23 mouse cellular contexts compared by ENCODE assay signal in the genomic region with DNA sequence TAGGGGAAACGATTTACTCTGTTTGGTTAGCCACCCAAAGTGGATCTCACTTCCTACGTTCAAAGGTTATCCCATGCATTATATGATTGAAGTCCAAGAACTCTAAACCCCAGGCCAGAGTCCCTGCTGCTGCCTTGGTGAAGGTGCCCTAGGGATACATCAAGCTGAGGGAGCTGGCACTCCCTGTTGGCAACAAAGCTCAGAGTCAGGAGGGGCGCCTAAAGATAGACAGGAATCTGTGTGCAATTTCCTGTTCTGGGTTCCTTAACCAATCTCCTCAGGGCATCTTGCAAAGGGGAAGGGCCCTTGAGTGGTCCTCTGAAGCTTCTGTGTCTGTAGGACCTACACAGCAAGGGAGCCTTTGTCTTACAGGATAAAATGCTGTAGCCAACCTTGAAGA. TPM values are rescaled to one million over a fixed set of nuclear protein-coding genes. Genes with fewer than 3 reads are reported as not detected.
DNase-seq lines count a peak whose midpoint lies in the region; ATAC-seq and TF ChIP-seq lines count a peak whose summit lies in the region.
"Had no signal": no experiment of that assay in that cellular context is flagged by ENCODE, and none has a peak within 500 bp of the region (broad histone marks: within the 10 kb centered on the region; RNA-seq: fewer than 3 reads in every experiment).

No protein-coding gene starts in this region.

- ATAC-seq in midbrain, embryonic 11.5 days (ENCODE audit: low FRiP score): no peak
- ATAC-seq in midbrain, embryonic 14.5 days (ENCODE audit: low FRiP score, low TSS enrichment): no peak
- ATAC-seq in megakaryocyte, adult 5-6 weeks (ENCODE audit: poor library complexity, severe bottlenecking): peak; percentile 85
- ATAC-seq in liver, postnatal 0 days: no peak
- ATAC-seq: forebrain, embryonic 13.5 days; midbrain, embryonic 13.5 days had no signal

- H3K9me3 ChIP-seq in midbrain, embryonic 11.5 days (ENCODE audit: control insufficient read depth, low read length): no peaks in the 10 kb centered on the region
- H3K9me3 ChIP-seq in midbrain, embryonic 14.5 days (ENCODE audit: control insufficient read depth, low read length): no peaks in the 10 kb centered on the region
- H3K9me3 ChIP-seq in liver, postnatal 0 days (ENCODE audit: low read length): no peaks in the 10 kb centered on the region
- H3K9me3 ChIP-seq: embryonic facial prominence, embryonic 12.5 days; forebrain, embryonic 13.5 days; heart, embryonic 13.5 days; hindbrain, embryonic 13.5 days; midbrain, embryonic 13.5 days had no signal

- H3K27ac ChIP-seq in midbrain, embryonic 11.5 days (ENCODE audit: low read depth, low read length): no peak overlapping the region
- H3K27ac ChIP-seq in midbrain, embryonic 14.5 days (replicated peaks; ENCODE audit: low read depth, low read length): no peak overlapping the region
- no peak overlapping the region for H3K27ac ChIP-seq in liver, postnatal 0 days (ENCODE audit: low read depth)
- H3K27ac ChIP-seq: embryonic facial prominence, embryonic 12.5 days; forebrain, embryonic 13.5 days; heart, embryonic 13.5 days; hindbrain, embryonic 13.5 days; layer of hippocampus, adult 2 months; midbrain, embryonic 13.5 days had no signal

- H3K27me3 ChIP-seq in midbrain, embryonic 11.5 days (ENCODE audit: control insufficient read depth, insufficient read depth, low read length): no peaks in the 10 kb centered on the region
- no peaks in the 10 kb centered on the region for H3K27me3 ChIP-seq in midbrain, embryonic 14.5 days (ENCODE audit: control insufficient read depth, insufficient read depth, low read length)
- H3K27me3 ChIP-seq in liver, postnatal 0 days (ENCODE audit: insufficient read depth, low read length): no peaks in the 10 kb centered on the region
- H3K27me3 ChIP-seq: embryonic facial prominence, embryonic 12.5 days; forebrain, embryonic 13.5 days; heart, embryonic 13.5 days; hindbrain, embryonic 13.5 days; midbrain, embryonic 13.5 days had no signal

- H3K9ac ChIP-seq in midbrain, embryonic 11.5 days (ENCODE audit: low read length): no peak overlapping the region
- no peak overlapping the region for H3K9ac ChIP-seq in midbrain, embryonic 14.5 days (replicated peaks; ENCODE audit: low read length)
- no peak overlapping the region for H3K9ac ChIP-seq in liver, postnatal 0 days (replicated peaks)
- H3K9ac ChIP-seq: embryonic facial prominence, embryonic 12.5 days; forebrain, embryonic 13.5 days; heart, embryonic 13.5 days; hindbrain, embryonic 13.5 days; midbrain, embryonic 13.5 days had no signal

- TF ChIP-seq CTCF in liver, postnatal 0 days (IDR thresholded peaks at IDR 0.05; ENCODE audit: low read depth): no peak

- H3K4me3 ChIP-seq in midbrain, embryonic 11.5 days (ENCODE audit: low read depth, low read length): no peak overlapping the region
- no peak overlapping the region for H3K4me3 ChIP-seq in midbrain, embryonic 14.5 days (replicated peaks; ENCODE audit: low read depth, low read length)
- H3K4me3 ChIP-seq in liver, postnatal 0 days (ENCODE audit: low read depth, low read length): no peak overlapping the region
- H3K4me3 ChIP-seq: embryonic facial prominence, embryonic 12.5 days; erythroblast, embryonic 14.5 days; forebrain, embryonic 13.5 days; heart, embryonic 13.5 days; hindbrain, embryonic 13.5 days; layer of hippocampus, adult 2 months; midbrain, embryonic 13.5 days had no signal

- no peak for TF ChIP-seq EP300 in liver, postnatal 0 days (IDR thresholded peaks at IDR 0.05; ENCODE audit: low read depth)

- H3K4me1 ChIP-seq in midbrain, embryonic 11.5 days (ENCODE audit: control insufficient read depth, insufficient read depth, low read length): no peaks in the 10 kb centered on the region
- H3K4me1 ChIP-seq in midbrain, embryonic 14.5 days (ENCODE audit: control insufficient read depth, insufficient read depth, low read length): no peaks in the 10 kb centered on the region
- no peaks in the 10 kb centered on the region for H3K4me1 ChIP-seq in liver, postnatal 0 days (ENCODE audit: insufficient read depth)
- H3K4me1 ChIP-seq: embryonic facial prominence, embryonic 12.5 days; forebrain, embryonic 13.5 days; midbrain, embryonic 13.5 days had no signal

- H3K4me2 ChIP-seq in midbrain, embryonic 11.5 days: no peak overlapping the region
- no peak overlapping the region for H3K4me2 ChIP-seq in midbrain, embryonic 14.5 days (ENCODE audit: low read length)
- H3K4me2 ChIP-seq in liver, postnatal 0 days (ENCODE audit: low read depth, low read length): no peak overlapping the region
- H3K4me2 ChIP-seq: embryonic facial prominence, embryonic 12.5 days; forebrain, embryonic 13.5 days; heart, embryonic 13.5 days; hindbrain, embryonic 13.5 days; midbrain, embryonic 13.5 days had no signal

- WGBS in midbrain, embryonic 11.5 days: 91% methylated on average over 3 of the region's 3 CpGs
- WGBS in midbrain, embryonic 14.5 days: 95% methylated on average over 3 of the region's 3 CpGs
- 58% methylated on average over 3 of the region's 3 CpGs for WGBS in liver, postnatal 0 days (ENCODE audit: insufficient replicate concordance)

- no peaks in the 10 kb centered on the region for H3K36me3 ChIP-seq in midbrain, embryonic 11.5 days (ENCODE audit: control insufficient read depth, insufficient read depth, low read length)
- peaks cover 19% of the 10 kb centered on the region for H3K36me3 ChIP-seq in midbrain, embryonic 14.5 days (ENCODE audit: control insufficient read depth, insufficient read depth, low read length)
- H3K36me3 ChIP-seq in liver, postnatal 0 days (replicated peaks; ENCODE audit: insufficient read depth, low read length): peaks cover 24% of the 10 kb centered on the region

- peak; percentile 48 to 49 for DNase-seq in heart, adult 18-20 months
- no peak for DNase-seq in heart, postnatal 4 days
- peak; percentile 53 for DNase-seq in midbrain, embryonic 11.5 days (ENCODE audit: low spot score, missing footprints)
- no peak for DNase-seq in midbrain, embryonic 14.5 days
- no peak for DNase-seq in liver, postnatal 0 days
- no peak for DNase-seq in testis, postnatal 14 days (ENCODE audit: low spot score)
- DNase-seq: cerebellum, adult 8-10 months; kidney, adult 8-10 months; kidney, postnatal 14 days; left cerebral cortex, postnatal 4 days; liver; lung, adult 18-20 months; lung, postnatal 36 days; spleen, adult 18-20 months; thymus, postnatal 36 days had no signal

RNA-seq across cellular contexts. Expression of a gene that starts 22.0 kb away (rescaled TPM):
- total RNA-seq in heart, adult 18-20 months (2021): 10 to 100 TPM; 23.5 to 29.8 TPM
- total RNA-seq in heart, postnatal 4 days (2021): 10 to 100 TPM; 46.1 to 47.5 TPM
- polyA plus RNA-seq in midbrain, embryonic 11.5 days (2014; fragmentation: Nextera tagmentation; extraction: Ambion mirVana): 18.0 and 21.3 TPM in 2 replicates
- polyA plus RNA-seq in midbrain, embryonic 14.5 days (2014; fragmentation: Nextera tagmentation; extraction: Ambion mirVana): 42.4 and 46.5 TPM in 2 replicates
- total RNA-seq in megakaryocyte, adult 5-6 weeks (2015): 70.3 and 75.4 TPM in 2 replicates
- total RNA-seq in megakaryocyte, adult 5-6 weeks (2017): 170 and 190 TPM in 2 replicates
- 32.7 and 32.9 TPM in 2 replicates for polyA plus RNA-seq in liver, postnatal 0 days (2015; fragmentation: Nextera tagmentation; extraction: Ambion mirVana)

Comparison
In these comparisons a context has a peak if more than half of its experiments do, and no peak if none do; other contexts are left out.
1. DNase-seq: peak in heart, adult 18-20 months (2 of 2) and midbrain, embryonic 11.5 days (single experiment); none in heart, postnatal 4 days (single experiment), midbrain, embryonic 14.5 days (single experiment), liver, postnatal 0 days (single experiment) and testis, postnatal 14 days (single experiment).